Mouse (Mus musculus): ENCODE results near the gene Tspan5.

The Tspan5 gene

DNA sequence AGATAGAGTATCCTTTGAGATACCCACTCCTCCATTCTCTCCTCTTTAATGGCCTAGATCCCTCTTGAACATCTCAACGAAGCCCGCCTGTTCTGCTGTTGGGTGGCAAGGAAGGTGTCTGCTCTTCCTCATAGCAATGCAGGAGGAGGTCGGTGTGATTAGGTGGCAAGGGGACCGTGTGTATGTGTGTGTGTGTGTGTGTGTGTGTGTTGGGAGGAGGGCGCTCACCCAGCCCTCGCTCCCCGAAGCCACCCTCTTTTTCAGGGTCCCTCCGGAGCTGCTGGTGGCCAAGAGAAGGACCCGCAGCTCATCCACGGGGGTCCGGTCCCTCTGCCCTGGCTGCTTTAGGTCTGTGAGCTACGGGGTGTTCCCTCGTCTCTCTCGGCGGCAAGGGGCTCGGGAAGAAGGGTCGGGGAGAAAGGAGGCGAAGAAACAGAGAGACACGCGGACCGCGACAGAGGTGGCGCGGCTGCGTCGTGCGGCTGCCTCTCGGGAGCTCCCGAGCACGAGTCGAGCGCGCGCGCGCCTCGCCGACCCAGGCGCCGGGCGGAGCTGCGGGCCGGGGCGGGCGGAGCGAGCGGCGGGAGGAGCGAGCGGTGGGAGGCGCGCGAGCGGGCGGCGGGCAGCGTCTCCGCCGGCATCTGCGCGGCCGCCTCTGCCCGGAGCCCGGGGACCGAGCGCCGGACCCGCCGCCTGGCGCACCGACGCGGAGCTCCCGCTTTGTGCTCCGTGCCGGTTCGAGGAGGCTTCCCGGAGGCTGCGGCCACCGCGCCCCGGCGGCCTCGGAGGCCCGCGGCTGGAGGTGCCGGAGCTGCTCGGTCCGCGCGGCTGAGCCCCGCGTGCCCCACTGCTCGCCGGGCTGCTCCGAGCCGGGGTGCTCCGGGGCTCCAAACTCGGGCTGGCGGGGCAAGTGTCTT, at the start of gene Tspan5:
Gene Tspan5 (plus strand): TSS at position 547 of the 917 bp plus-strand sequence.
- peak; percentile 85 for DNase-seq

DNA sequence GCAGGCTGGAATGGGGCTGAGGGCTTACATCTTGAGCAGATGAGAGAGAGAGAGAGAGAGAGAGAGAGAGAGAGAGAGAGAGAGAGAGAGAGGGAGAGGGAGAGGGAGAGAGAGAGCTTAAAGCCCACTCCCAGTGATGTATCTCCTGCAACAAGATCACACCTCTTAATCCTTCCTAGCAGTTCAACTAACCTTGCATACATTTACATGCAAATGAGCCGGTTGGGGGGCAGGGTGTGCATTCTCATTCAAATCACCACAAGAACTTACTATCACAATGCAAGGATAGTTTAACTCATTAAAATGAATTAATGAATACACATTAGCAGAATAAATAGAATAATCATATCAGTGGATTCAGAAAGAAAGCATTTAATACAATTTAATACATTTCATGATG, 49.7 kb upstream of the Tspan5 start:
- no peak for DNase-seq

DNA sequence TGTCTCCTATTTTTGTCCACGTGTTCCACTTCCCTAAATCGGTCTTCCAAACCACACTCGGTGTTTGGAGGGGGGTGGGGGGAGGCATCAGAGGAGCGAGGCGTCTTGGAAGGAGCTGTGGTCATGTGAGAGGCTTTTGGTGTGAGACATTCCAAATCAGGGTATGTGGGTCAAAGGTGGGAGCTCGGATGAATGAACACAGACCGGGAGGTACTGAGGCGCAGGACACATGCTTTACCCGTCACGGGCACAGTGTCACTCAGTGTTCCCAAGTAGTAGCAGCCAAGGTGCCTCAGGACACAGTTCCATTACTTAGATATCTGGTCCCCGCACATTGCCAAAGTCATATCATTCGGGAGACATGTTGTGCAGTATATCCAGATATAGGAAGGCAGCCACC, 38.6 kb upstream of the Tspan5 start:
- no peak for DNase-seq

DNA sequence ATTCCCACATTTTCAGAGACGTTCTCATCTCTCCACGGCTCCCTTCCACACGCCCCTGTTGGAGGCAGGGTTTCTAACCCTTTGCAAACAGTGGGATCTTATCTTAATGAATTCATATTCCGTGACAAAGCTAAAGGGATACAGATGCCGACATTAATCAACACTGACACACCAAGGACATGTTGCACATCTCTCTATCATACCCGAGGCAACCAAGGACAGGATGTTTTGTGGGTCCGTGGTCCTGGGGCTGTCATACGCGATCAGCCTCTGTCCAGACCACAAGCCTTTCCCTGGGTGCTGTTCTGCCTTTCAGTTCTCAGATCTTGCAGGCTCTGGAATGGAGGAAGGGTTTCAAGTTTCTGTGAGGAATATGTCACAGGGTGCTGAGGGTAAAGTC, 37.5 kb upstream of the Tspan5 start:
- DNase-seq, result no peak

DNA sequence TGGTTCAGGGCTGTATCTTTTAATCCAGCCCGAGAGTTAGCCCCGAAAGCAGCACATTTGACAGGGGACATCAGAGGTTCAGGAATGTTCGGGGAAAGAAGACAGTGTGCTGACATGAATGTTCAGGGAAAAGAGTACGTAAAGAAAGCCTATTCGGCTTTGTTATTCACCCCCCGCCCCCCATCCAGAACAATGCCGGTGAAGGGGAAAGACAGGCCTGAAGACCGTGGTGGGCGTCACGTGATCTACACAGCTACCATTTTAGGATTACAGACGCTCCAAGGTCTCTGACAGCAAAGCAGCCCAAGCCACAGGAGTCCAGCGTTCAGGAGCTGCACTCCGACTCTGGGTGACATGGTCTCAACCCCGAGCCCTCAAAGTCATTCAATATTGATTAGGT, 36.1 kb upstream of the Tspan5 start:
- DNase-seq, result no peak

DNA sequence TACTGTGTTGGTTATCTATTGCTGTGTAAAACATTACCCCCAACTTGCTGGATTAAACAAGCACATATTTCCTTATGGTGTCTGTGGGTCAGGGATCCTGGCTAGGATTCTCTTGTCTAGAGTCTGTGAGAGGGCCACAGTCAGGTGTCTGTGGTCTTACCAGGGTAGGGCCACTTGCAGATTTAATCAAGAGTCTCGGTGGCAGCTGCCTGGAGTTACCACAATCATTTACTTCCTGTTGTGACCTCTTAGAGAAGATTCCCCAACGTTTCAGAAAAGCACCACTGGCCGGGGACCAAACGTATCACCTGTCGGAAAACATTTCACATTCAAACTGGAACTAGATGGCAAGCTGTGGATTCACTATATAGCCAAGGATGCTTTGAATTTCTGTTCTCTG, 32.8 kb upstream of the Tspan5 start:
- DNase-seq, result no peak

DNA sequence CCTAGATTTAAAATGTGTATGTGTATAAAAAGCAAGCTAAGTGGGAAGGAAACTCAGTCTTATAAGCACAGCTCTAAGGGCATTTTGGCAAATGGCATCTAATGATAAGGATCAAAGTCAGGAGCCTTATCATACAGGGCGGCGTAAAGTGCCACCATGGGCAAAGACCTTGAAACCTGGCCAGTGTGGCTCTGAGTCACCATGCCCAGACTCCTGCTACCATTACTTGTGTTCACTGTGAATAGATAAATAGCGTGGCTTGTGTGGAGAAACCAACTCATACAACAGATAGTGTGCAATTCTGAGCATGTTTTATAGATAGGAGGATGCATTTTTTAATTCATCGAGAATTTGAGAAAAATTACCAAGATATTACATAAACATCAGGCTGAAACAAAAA, 30.0 kb upstream of the Tspan5 start:
- no peak for DNase-seq

DNA sequence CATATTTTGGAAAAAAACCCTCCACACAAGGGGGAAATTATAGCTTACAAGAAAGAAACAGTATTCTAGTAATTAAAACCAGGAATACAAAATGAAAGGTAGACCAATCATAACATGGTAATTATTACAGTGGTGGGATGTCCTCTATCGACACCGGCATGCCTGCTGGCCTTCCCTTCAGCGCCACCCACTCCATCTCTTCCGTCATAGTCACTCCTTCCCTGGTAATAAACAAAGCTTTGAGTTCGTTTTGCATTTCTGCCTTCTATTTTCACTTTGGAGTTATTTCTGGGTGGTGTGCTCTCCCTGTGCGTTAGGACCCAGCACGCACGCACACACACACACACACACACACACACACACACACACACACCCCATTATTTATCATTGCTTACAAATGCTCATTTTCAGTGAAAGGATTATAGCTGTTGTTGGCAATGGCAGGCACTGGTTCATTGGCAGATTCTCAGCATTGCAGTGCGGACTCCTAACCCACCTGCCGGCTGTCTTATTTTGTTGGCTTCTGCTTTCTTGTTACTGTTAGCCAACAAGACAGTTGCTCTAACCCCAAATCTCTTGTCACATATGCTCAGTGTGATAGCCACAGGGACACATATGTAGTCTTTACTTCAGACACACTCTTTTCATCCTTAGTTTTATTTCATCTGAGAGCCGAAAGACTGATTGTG, 29.4 kb upstream of the Tspan5 start:
- peak; percentile 60 for DNase-seq

DNA sequence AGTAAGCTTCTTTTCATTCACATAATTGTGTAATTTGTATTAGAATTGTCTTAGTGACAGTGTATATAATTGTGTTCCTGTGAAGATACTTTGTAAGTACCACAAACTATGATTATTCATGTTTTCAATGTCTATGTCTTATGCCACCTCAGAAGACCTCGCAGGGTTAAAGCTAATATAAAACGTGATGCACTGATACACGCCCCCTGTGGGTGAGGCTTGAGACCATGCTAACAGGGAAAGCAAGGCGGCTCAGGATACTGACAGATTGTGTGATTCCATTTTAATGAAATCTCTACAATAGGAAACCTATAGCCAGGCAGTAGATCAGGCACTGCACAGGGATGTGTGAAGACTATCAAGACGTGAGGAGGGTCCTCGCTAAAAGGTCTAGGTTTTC, 28.9 kb upstream of the Tspan5 start:
- peak; percentile 23 for DNase-seq

DNA sequence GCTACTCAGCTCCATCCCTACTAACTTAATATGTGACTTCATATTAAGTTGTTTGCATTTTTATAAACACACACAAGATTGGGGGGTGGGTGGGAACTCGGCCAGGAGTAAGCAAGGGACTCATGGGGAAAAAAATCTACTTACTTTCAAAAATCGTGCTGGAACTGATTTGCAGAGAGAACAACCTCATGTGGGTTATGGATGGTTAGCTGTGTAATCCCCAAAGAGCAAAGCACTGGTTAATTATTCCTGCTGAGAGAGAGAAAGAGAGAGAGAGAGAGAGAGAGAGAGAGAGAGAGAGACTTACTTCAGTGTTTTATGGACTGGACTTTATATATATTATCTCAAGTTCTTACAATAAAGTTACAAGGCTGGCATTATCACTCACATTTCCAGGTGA, 27.2 kb upstream of the Tspan5 start:
- DNase-seq, result no peak

DNA sequence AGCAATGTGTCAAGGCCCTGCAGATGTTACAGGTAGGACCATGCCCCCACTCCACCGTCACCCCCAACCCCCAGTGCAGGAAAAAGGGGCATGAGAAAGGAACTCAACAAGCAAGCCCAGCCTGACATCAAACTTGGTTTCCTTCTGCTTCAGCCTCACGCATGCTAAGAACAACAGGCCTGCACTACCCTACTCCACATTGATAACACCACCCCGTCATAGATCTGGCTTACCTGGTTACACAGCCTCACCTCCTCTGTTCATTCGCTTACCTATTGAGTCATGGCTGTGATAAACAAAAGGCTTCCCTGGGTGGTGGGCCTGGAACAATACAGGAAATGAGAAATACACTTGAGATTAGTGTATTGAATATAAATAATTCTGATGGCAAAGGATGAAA, 26.8 kb upstream of the Tspan5 start:
- DNase-seq, result no peak

DNA sequence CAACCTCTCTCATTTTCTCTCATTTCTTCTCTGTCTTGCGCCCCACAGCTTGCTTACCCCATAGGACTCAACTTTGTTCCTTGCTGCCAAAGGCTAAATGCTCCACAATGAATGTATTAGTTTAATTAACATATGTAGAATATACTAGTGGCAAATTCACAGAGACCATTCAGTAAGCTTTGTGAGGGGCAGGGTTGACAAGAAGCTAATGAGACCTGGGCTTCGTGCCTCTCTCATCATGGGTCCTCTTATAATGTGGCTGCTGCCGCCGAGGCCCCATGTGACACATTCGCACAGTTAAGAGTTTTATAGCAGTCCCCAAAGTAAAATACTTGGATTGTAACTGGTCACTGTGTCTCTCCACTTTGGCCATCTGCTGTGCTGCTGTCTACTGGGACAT, 25.0 kb upstream of the Tspan5 start:
- DNase-seq, result no peak

DNA sequence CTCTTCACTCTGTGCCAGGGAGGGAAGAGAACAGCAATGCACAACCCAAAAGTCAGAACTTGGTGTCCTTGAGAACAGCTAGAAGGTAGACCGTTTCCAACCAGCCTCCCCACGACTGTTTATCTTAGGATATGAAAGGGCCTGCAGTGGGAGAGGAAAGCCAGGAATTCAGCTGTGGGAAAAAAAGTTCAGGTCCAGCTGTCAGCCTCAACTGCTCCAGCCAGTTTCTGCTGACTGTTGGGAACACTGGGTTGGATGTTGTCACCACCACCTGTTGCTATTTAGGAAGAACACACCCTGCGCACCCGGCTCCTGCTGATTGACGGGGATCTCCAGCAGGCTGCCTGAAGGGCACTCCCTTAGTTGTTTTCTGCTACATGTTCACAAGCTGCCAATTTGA, 19.8 kb upstream of the Tspan5 start:
- no peak for DNase-seq

DNA sequence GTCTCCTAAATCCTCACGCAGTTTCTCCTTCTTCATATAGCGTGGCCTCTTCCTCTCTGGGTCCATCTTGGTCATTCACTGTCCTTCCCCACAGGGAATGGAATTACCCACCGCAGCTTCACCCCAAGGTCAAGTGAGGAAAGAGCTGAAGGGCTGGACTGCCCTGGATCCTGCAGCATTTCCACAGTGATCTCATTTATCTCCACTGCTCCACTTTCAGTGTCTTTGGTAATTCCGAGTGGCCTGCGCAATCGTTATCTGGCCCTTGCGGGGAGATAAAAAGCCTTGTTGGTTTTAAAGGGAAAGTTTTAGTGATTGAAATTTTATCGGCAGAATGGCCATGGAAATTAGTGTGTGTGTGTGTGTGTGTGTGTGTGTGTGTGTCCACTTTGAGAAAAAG, 14.4 kb upstream of the Tspan5 start:
- no peak for DNase-seq

DNA sequence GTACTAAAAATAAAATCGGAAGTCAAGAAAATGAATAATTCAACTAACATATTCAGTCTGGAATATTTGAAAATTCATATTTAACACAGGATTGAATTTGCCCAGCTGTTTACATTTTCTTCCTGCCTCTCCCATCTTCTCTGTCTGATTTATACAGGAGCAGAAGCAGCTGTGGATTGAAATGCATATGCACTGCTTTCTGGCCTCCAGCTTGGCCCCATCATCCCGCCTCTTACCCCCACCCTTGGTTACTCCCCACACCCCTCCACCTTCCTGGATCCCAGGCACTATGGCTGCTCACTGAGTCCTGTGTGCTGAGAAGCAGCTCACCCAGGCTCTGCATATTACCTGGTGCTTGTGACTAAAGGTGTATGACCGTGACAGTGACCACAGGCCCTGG, 13.2 kb upstream of the Tspan5 start:
- no peak for DNase-seq

DNA sequence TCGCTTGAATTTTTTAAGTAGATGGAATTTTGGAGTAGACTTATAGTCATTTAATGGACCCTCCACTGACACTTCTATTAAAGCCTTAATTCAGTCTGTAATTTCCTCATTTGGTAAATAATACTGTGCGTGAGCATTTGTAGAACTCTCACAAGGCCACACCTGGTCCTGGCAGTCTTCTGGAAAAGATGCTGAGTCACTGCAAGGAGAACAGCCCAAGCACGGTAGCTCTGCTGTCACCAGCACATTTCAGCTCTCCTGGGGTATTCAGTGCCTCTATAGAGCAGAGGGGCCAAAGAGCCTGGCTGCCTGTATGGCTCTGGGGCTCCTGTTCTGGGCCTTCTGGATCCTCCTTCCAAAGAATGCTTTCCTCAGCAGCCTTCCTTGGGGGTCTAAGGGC, 11.2 kb upstream of the Tspan5 start:
- DNase-seq, result no peak

DNA sequence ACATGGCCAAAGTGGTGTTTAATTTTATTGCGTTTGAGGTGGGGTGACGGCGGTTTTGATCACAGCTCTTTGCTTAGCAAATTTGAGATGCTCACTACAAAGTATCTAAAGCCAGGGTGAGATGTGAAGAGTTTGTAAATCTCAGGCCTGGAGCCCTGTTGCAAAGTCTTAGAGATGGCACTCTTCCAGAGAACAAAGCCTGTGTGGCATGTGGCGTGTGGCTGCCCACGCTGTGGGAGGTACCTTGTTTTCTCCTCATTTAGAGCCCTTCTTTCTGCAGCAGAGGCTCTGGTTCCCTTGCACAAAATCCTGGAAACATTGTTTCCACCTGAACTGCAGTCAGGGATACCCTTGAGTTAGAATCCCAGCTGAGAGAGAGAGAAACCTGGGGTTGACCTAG, 6.2 kb upstream of the Tspan5 start:
- no peak for DNase-seq

DNA sequence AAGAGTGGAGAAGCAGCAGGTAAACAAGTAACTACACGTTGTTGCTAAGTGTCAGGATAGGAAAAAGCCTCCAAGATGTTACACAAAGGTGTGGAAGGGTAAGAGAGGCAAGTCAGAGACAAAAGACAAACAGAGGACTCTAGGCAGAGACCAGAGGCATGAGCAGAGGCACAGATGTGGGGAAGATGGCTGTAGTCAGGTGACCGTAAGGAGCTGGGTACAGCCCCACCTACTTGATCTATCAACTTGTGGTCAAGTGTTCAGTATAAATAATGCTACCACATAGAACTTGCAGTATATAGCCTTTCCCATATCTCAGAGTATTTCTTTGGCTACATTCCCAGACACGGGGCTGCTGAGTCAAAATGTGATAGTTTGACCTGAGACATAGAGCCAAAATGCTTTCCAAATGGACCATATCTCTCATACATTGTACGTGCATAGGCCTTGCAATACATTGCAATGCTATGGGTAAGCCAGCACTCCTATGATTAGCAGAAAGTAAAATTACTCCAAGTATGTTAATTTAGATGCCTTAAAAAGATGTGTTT, 2.8 kb upstream of the Tspan5 start:
- no peak for DNase-seq

DNA sequence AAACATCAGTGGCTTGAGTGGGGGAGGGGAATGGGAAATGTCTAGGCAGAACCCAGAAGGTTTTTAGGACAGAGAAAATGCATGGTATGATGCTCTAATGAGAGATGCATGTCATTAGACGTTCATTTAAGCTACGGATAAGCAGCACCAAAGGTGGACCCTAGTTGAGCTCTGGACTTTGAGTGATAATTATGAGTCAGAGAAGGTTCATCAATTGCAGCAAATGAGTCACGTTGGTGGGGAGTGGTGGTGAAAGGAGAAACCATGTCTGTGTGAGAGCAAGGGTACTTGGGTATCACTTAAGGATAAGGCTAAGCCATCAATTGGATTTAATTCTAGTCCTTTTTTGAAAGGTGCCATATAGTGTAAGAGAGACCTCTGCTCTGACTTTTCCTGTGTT, 1.7 kb upstream of the Tspan5 start:
- DNase-seq, result no peak

DNA sequence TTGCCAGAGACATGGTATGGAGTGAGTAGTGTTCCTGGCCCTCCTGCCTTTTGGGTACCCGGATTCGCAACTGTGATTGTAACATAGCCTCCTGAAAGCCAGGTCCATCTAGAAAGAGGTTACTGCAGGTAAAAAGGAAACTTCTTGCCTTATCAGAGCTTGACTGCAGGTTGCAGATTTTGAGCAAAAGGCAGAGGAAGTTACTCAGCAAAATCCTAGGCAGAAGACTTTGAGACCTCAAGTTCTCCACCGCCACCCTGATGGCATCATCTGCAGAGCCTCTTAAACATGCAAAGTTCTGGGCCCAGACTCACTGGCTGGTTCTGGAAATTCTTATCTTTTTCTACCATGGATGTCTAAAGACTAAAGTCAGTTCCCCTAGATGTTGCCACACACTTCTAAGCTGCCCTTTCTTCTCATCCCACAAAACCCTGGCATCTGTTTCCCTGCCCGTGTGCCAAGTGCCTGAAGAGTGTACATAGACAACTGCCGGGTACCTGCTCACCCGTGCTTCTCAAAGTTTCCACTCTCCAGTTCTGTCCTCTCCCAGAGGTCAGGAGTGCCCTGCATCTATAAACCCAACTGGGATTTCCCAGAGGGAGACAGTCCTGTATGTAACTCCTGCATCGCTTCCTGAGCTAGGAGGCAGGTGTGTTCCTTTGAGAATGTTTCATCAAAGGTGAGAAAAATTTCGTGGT, 1.0 kb upstream of the Tspan5 start:
- peak; percentile 55 for DNase-seq

DNA sequence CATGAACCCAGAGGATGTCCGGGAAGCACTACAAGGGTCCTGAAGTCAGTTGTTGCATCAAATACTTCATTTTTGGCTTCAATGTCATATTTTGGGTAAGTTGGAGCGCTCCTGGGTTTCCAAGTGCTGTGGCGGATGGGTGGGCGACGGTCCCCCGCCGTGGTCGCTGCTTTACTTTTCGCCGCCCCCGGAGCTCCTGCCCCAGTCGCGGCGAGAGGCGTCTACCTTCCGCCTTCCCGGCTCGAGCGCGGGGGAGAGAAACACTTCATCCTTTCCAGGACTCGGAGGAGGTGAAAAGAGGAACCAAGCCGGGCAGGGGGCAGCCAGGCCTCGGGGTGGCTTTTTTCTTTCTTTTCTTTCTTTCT, 553 bp downstream of the Tspan5 start:
- peak; percentile 67 for DNase-seq

DNA sequence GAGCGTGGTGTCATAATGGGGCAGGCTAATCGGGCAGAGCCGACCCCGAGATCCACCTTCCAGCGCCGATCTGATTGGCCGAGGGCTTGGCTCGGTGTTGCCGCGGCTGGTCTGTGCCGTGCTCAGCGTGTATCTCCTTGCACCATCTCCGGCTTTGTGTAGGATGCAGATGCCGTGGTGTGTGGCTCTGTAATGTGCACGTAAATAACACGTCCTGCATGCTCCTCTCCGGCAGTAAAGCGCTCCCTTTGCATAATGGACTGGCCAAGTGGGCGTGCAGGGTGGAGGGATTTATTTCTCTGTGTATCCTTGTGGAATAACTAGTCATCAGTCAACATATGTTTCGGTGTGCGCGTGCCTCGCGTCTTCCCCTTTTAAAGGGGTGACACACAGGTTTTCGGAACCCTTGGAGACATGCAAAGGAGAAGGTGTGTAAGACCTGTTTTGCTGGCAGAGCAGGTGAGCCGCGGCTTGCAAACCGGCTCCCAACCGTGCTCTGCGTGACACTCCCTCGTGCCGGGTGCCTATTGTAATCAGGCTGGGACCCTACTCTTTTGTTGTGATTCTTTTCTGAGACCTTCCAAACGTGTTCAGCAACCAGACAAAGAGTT, 1.2 kb downstream of the Tspan5 start:
- DNase-seq, result peak; percentile 88
